Mouse (Mus musculus) retina, adult 2 months (tissue): ENCODE data around the gene Akap8.

ENCODE experiments used
- DNase-seq: peaks from one replicate; pipeline ENCODE4 v3.0.0-alpha.2; 2012; ENCODE audit warnings: low read depth, low spot score

Gene Akap8

GRCm38 (mm10) chr17:32349037-32349732 lies 28.1 kb upstream of the Akap8 start:
- no peak for DNase-seq

- DNase-seq: no peak
These were observed 27.4 kb upstream of the Akap8 start for GRCm38 (mm10) chr17:32348406-32348805.

- no peak for DNase-seq
These were observed 20.1 kb upstream of the Akap8 start for GRCm38 (mm10) chr17:32341102-32341501.

GRCm38 (mm10) chr17:32340110-32340509 lies 19.1 kb upstream of the Akap8 start:
- no peak for DNase-seq

- no peak for DNase-seq
These were observed 14.8 kb upstream of the Akap8 start for GRCm38 (mm10) chr17:32335869-32336268.

- no peak for DNase-seq
These were observed 13.9 kb upstream of the Akap8 start for GRCm38 (mm10) chr17:32334921-32335320.

GRCm38 (mm10) chr17:32333675-32334303 lies 12.8 kb upstream of the Akap8 start:
- no peak for DNase-seq

GRCm38 (mm10) chr17:32327501-32327900 lies 6.5 kb upstream of the Akap8 start:
- no peak for DNase-seq

- no peak for DNase-seq
These were observed 1.8 kb upstream of the Akap8 start for GRCm38 (mm10) chr17:32322809-32323208.

GRCm38 (mm10) chr17:32321836-32322235 lies 798 bp upstream of the Akap8 start:
- no peak for DNase-seq

- DNase-seq: no peak
These were observed 324 bp upstream of the Akap8 start for GRCm38 (mm10) chr17:32321390-32321734.

- DNase-seq: no peak
These were observed 1.1 kb downstream of the Akap8 start for GRCm38 (mm10) chr17:32319950-32320349.

- no peak for DNase-seq
These were observed 3.3 kb downstream of the Akap8 start for GRCm38 (mm10) chr17:32317708-32318107.

GRCm38 (mm10) chr17:32317032-32317431 lies 4.0 kb downstream of the Akap8 start:
- DNase-seq: no peak

GRCm38 (mm10) chr17:32315560-32315959 lies 5.5 kb downstream of the Akap8 start:
- no peak for DNase-seq

- DNase-seq: no peak
These were observed 7.1 kb downstream of the Akap8 start for GRCm38 (mm10) chr17:32313892-32314291.

GRCm38 (mm10) chr17:32312801-32313200 lies 8.2 kb downstream of the Akap8 start:
- no peak for DNase-seq

GRCm38 (mm10) chr17:32307963-32308362 lies 13.1 kb downstream of the Akap8 start:
- DNase-seq: no peak

- DNase-seq: no peak
These were observed 22.9 kb downstream of the Akap8 start for GRCm38 (mm10) chr17:32298125-32298524.

GRCm38 (mm10) chr17:32295901-32296300 lies 25.1 kb downstream of the Akap8 start:
- no peak for DNase-seq

GRCm38 (mm10) chr17:32295160-32295559 lies 25.9 kb downstream of the Akap8 start:
- DNase-seq: no peak

- DNase-seq: no peak
These were observed 35.8 kb downstream of the Akap8 start for GRCm38 (mm10) chr17:32285138-32285670.
